Mouse (Mus musculus): ENCODE measurements around the gene Krt12. TPM values are rescaled to one million over a fixed set of nuclear protein-coding genes. Genes with fewer than 3 reads are reported as not detected.

Gene Krt12
- polyA plus RNA-seq (2016; fragmentation: Nextera tagmentation; extraction: Ambion mirVana), result not detected in 2 replicates

DNA sequence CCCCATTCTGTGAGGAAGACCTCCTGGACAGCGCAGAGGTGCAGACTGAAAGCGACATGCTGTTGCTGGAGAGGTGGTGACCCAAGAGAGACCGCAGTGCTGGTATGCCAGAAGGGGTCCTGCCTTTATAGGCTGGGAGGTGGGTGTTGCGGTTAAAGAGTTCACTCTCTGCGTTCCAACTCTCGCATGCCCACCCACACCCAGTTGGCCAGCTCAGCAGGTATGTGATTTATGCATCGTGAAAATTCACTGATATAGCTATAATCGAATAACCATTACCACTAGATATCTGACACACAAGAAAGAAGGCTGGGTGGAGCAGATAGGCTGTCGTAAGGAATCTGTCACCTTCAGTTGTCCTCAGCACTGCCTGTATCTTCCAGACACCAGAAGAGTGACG is at the start of gene Krt12:
TSS of gene Krt12 (minus strand) at position 101 of the 400 bp plus-strand sequence.
- Histone ChIP-seq H3K9ac (replicated peaks) (no peak within 1 kb of the TSS), H3K9me3 (no peaks in the 10 kb centered on the region), H3K36me3 (no peaks in the 10 kb centered on the region), H3K4me1 (no peaks in the 10 kb centered on the region), H3K4me2 (replicated peaks) (no peak within 1 kb of the TSS), H3K27ac (replicated peaks) (no peak within 1 kb of the TSS), H3K27me3 (peaks cover 9% of the 10 kb centered on the region; the same call in 1 of the 2 replicates), H3K4me3 (no peak within 1 kb of the TSS)
- no peak for ATAC-seq (ENCODE audit: low FRiP score, low read depth)
- WGBS, result 91% methylated on average over 10 of the region's 10 CpGs

DNA sequence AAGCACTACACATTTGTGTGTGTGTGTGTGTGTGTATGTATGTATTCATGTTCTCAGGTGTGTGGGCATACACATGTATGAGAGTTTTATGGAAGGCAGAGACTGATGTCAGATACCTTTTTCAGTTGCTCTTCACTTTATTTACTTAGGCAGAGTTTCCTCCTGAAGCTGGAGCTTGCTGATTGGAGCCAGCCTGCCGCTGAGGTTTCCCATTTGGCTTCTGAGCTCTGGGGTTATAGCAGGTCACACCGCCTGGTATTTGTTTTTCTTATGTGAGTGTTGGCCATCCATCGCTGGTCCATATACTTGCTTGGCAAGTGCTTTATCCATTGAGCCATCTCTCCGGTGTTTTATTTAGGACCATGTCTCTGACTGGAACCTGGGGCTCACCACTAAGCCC is 47.2 kb upstream of the Krt12 start:
- WGBS, result 90% methylated on average over 4 of the region's 4 CpGs
- no peak overlapping the region for H3K9ac ChIP-seq (replicated peaks)
- no peak for ATAC-seq (ENCODE audit: low FRiP score, low read depth)
- H3K9me3 ChIP-seq, result no peaks in the 10 kb centered on the region
- H3K36me3 ChIP-seq, result no peaks in the 10 kb centered on the region
- 0 out of 2 replicates have a peak, but pooled peaks cover 2% of the 10 kb centered on the region for H3K27me3 ChIP-seq
- H3K4me1 ChIP-seq, result no peaks in the 10 kb centered on the region
- no peak overlapping the region for H3K4me2 ChIP-seq (replicated peaks)
- H3K27ac ChIP-seq (replicated peaks), result no peak overlapping the region
- no peak overlapping the region for H3K4me3 ChIP-seq

DNA sequence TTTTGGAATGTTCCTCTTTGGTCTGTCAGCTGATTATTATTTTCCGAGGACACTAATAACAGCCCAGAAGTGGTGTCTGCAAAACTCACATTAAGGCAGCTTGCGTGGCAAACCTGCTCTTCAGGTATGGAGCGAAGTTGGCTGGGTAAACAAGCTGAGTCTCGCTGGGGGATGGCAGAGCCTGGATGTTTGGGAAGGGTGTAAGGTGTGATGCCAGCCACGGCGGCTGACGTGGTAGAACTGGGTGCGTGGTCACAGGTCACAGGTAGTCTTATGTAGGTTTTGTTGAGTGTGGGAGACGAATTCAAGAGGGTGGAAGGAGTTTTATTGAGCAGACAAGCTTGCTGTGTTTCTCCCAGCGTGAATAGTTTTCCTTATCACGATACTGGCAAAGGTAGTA is 46.5 kb upstream of the Krt12 start:
- H3K27me3 ChIP-seq, result peaks cover 9% of the 10 kb centered on the region; the same call in 1 of the 2 replicates
- no peak for ATAC-seq (ENCODE audit: low FRiP score, low read depth)
- no peak overlapping the region for H3K9ac ChIP-seq (replicated peaks)
- no peaks in the 10 kb centered on the region for H3K36me3 ChIP-seq
- H3K4me3 ChIP-seq, result no peak overlapping the region
- H3K4me1 ChIP-seq, result no peaks in the 10 kb centered on the region
- H3K27ac ChIP-seq (replicated peaks), result no peak overlapping the region
- H3K4me2 ChIP-seq (replicated peaks), result no peak overlapping the region
- 89% methylated on average over 11 of the region's 11 CpGs for WGBS
- H3K9me3 ChIP-seq, result no peaks in the 10 kb centered on the region

DNA sequence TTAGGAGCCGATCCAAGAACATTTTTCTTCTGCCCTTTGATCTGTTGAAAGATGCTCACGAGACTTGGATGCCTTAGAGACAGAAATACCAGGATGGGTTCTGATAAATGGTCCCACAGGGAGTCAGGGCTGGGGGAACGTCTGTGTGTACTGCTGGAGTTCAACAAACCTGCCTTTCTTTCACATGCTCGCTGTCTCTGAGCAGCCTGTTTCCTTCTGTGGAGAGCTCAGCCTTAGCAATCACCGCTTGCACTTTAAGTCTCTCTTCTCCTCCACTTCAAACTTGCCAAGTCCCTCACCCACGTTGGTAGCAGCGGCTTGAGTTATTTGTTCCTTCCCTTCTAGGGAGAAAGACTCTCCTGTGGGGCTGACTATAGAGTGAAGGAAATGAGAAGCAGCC is 44.3 kb upstream of the Krt12 start:
- no peaks in the 10 kb centered on the region for H3K4me1 ChIP-seq
- ATAC-seq (ENCODE audit: low FRiP score, low read depth), result no peak
- no peak overlapping the region for H3K4me3 ChIP-seq
- 59% methylated on average over 7 of the region's 7 CpGs for WGBS
- peaks cover 9% of the 10 kb centered on the region; the same call in 1 of the 2 replicates for H3K27me3 ChIP-seq
- no peaks in the 10 kb centered on the region for H3K36me3 ChIP-seq
- no peaks in the 10 kb centered on the region for H3K9me3 ChIP-seq
- no peak overlapping the region for H3K27ac ChIP-seq (replicated peaks)
- no peak overlapping the region for H3K9ac ChIP-seq (replicated peaks)
- no peak overlapping the region for H3K4me2 ChIP-seq (replicated peaks)

DNA sequence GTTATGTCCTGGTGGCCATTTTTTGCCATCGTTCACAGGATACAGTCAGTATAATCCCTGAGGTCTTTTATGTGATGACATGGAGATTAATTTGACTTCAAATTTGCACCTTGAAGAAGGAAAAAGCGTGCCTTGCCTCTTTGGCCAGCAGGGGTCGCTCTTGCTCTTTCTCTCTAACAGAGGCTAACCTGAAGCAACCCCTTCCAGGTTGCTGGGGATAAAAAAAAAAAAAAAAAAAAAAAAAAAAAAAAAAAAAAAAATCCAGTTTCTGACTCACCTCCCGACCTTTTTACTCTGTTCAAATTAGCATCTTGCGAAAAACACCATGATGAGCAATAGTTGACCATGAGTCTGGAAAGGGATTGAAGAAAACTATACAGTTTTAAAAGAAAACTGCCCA is 42.8 kb upstream of the Krt12 start:
- Histone ChIP-seq H3K4me3 (no peak overlapping the region), H3K36me3 (no peaks in the 10 kb centered on the region), H3K9me3 (no peaks in the 10 kb centered on the region), H3K4me2 (replicated peaks) (no peak overlapping the region), H3K4me1 (no peaks in the 10 kb centered on the region), H3K27me3 (peaks cover 9% of the 10 kb centered on the region; the same call in 1 of the 2 replicates), H3K9ac (replicated peaks) (no peak overlapping the region), H3K27ac (replicated peaks) (no peak overlapping the region)
- WGBS, result 9% methylated on average over 5 of the region's 5 CpGs
- ATAC-seq (ENCODE audit: low FRiP score, low read depth), result no peak

DNA sequence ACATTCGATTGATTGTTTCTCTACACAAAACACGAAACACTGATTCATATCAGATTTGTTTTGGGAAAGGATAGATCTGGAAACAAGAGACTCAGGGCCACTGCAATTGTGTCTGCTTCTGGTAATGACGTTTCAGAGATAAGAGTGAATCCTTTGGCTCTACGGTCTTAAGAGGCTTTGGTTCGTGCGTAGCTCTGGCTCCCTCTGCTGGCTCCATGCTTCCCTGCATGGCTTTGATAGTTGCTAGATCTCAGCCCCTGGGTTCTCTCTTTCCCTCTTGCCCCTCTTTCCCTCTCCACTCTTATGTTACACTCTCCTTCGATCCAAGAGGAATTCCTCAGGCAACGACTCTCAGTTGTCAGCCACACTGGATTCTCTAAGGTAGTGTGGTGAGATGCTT is 41.1 kb upstream of the Krt12 start:
- H3K4me1 ChIP-seq, result no peaks in the 10 kb centered on the region
- no peak overlapping the region for H3K4me3 ChIP-seq
- WGBS, result 17% methylated on average over 8 of the region's 8 CpGs
- no peaks in the 10 kb centered on the region for H3K9me3 ChIP-seq
- ATAC-seq (ENCODE audit: low FRiP score, low read depth), result no peak
- no peaks in the 10 kb centered on the region for H3K36me3 ChIP-seq
- H3K9ac ChIP-seq (replicated peaks), result no peak overlapping the region
- peaks cover 9% of the 10 kb centered on the region; the same call in 1 of the 2 replicates for H3K27me3 ChIP-seq
- no peak overlapping the region for H3K4me2 ChIP-seq (replicated peaks)
- H3K27ac ChIP-seq (replicated peaks), result no peak overlapping the region

DNA sequence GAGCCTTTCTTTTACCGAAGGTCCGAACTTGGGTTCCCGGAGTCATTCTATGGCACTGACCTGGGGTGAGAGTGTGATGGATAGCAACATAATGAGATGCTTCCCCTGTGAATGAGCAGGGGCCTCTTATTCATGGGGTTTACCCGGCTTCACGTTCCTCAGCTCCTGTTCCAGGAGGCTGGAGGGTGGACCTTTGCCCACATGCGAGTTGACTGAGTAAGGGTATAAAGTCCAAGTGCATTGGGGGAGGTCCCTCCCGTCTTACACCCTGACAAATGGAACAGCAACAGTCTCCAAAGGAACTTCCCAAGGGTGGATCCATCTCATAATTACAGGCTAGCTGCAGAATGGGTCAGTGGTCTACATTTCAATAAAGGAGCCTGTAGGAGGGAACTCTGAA is 39.7 kb upstream of the Krt12 start:
- Histone ChIP-seq H3K4me1 (no peaks in the 10 kb centered on the region), H3K36me3 (no peaks in the 10 kb centered on the region), H3K4me2 (replicated peaks) (no peak overlapping the region), H3K27me3 (peaks cover 9% of the 10 kb centered on the region; the same call in 1 of the 2 replicates), H3K27ac (replicated peaks) (no peak overlapping the region), H3K9ac (replicated peaks) (no peak overlapping the region), H3K4me3 (no peak overlapping the region), H3K9me3 (no peaks in the 10 kb centered on the region)
- WGBS, result 73% methylated on average over 7 of the region's 7 CpGs
- ATAC-seq (ENCODE audit: low FRiP score, low read depth), result no peak

DNA sequence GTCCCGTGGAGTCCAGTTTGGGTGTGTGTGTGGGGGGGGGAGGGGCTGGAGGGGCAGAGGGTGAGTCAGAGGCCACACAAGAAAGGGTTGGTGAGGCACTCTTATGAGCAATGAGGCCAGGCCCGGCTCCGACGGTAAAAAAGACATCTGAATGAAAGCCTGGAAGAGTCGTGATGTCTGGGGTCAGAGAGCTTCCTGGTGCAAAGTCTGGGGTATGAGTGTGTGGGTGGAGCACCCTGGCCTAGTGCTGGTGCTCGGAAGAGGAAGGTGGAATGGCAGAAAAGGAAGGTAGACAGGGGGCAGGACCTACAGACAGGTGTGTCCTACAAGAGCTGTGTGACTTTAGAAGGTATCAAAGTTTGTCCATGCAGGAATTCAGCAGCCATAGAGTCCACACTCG is 36.8 kb upstream of the Krt12 start:
- no peak overlapping the region for H3K27ac ChIP-seq (replicated peaks)
- no peak for ATAC-seq (ENCODE audit: low FRiP score, low read depth)
- WGBS, result 68% methylated on average over 7 of the region's 7 CpGs
- H3K4me1 ChIP-seq, result no peaks in the 10 kb centered on the region
- no peaks in the 10 kb centered on the region for H3K36me3 ChIP-seq
- peaks cover 3% of the 10 kb centered on the region; the same call in 1 of the 2 replicates for H3K27me3 ChIP-seq
- H3K4me2 ChIP-seq (replicated peaks), result no peak overlapping the region
- H3K4me3 ChIP-seq, result no peak overlapping the region
- no peaks in the 10 kb centered on the region for H3K9me3 ChIP-seq
- no peak overlapping the region for H3K9ac ChIP-seq (replicated peaks)

DNA sequence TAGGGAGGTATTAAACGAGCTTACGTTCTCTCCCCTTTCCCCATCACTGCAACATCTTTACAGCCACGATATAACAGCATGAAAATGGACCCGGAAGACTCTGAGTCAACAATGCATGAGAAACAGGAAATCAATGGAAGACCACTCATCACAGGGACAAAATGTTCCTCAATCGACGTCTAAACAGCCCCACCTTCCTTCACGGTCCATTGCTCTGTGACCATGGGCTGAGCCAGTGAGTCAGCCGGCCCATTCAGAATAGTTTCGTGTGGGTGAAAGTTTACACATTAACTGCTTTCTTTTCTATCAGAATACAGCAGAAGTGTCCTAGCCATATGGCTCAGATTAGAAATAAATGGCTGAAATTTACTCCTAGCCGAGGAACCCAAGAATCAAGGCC is 32.7 kb upstream of the Krt12 start:
- Histone ChIP-seq H3K9me3 (no peaks in the 10 kb centered on the region), H3K36me3 (no peaks in the 10 kb centered on the region), H3K4me3 (no peak overlapping the region), H3K4me1 (no peaks in the 10 kb centered on the region), H3K9ac (replicated peaks) (no peak overlapping the region), H3K4me2 (replicated peaks) (no peak overlapping the region), H3K27ac (replicated peaks) (no peak overlapping the region), H3K27me3 (no peaks in the 10 kb centered on the region)
- 72% methylated on average over 10 of the region's 10 CpGs for WGBS
- no peak for ATAC-seq (ENCODE audit: low FRiP score, low read depth)

DNA sequence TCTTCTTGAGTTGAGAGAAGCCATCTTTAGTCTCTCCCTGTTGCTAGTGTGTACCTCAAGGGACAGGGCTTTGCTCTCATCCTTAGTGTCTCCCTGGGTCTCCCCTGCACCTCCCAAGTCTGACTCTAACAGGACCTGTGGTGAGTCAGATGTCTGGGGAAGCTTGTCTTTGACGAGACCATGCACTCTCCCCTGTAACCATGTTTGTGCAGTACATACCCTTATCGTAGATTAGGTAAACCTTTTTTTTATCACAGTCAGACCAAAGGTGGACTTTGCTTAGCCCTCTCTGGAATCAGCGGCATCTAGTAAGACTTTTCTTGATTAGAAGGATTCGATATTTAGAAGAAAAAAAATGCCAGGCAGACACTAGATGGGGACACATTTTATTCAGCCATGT is 32.0 kb upstream of the Krt12 start:
- Histone ChIP-seq H3K4me3 (no peak overlapping the region), H3K27ac (replicated peaks) (no peak overlapping the region), H3K9me3 (no peaks in the 10 kb centered on the region), H3K9ac (replicated peaks) (no peak overlapping the region), H3K4me2 (replicated peaks) (no peak overlapping the region), H3K36me3 (no peaks in the 10 kb centered on the region), H3K27me3 (no peaks in the 10 kb centered on the region), H3K4me1 (no peaks in the 10 kb centered on the region)
- ATAC-seq (ENCODE audit: low FRiP score, low read depth), result no peak
- 87% methylated on average over 4 of the region's 4 CpGs for WGBS

DNA sequence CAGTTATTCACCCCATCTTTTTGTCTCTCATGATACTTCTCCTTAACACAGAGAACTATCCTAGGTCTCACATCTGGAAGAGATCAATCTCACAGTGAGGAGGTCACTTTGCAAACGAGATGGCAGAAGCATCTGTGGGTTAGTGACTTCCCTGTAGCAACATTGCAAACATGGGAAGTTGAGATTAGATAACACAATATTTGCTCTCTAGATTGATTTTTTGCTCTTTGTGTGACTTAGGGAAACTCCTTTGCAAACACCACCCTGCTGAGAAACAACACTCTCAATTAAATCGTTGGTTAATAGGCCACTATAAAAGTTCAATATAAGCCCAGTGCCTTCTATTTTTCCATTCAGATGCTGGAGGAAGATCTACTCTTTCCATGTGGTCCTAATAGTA is 26.7 kb upstream of the Krt12 start:
- no peaks in the 10 kb centered on the region for H3K36me3 ChIP-seq
- no peaks in the 10 kb centered on the region for H3K9me3 ChIP-seq
- ATAC-seq (ENCODE audit: low FRiP score, low read depth), result no peak
- no peak overlapping the region for H3K27ac ChIP-seq (replicated peaks)
- H3K4me3 ChIP-seq, result no peak overlapping the region
- no peaks in the 10 kb centered on the region for H3K27me3 ChIP-seq
- no peak overlapping the region for H3K9ac ChIP-seq (replicated peaks)
- WGBS, result 64% methylated on average over 2 of the region's 2 CpGs
- no peak overlapping the region for H3K4me2 ChIP-seq (replicated peaks)
- H3K4me1 ChIP-seq, result no peaks in the 10 kb centered on the region

DNA sequence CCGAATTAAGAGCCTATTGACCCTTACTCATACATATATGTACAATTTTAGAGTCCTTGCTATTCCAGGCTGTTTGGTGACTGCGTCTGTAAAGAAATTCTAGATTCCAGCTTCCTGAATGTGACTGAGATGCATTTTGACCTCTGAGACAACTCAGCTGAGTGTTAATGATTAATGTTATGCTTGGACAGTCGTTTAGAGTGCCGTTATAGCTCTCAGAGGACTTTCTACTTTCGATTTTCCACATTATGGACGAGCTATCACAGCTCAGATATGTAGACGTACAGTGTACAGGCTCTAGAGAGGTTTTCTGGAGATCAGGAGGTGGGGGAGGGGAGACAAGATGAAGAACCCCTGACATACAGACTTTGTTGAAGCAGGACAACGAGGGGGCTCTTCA is 19.2 kb upstream of the Krt12 start:
- WGBS, result 73% methylated on average over 8 of the region's 8 CpGs
- no peak overlapping the region for H3K9ac ChIP-seq (replicated peaks)
- no peak for ATAC-seq (ENCODE audit: low FRiP score, low read depth)
- no peaks in the 10 kb centered on the region for H3K27me3 ChIP-seq
- H3K4me3 ChIP-seq, result no peak overlapping the region
- H3K9me3 ChIP-seq, result no peaks in the 10 kb centered on the region
- H3K36me3 ChIP-seq, result no peaks in the 10 kb centered on the region
- H3K4me1 ChIP-seq, result no peaks in the 10 kb centered on the region
- no peak overlapping the region for H3K27ac ChIP-seq (replicated peaks)
- no peak overlapping the region for H3K4me2 ChIP-seq (replicated peaks)

DNA sequence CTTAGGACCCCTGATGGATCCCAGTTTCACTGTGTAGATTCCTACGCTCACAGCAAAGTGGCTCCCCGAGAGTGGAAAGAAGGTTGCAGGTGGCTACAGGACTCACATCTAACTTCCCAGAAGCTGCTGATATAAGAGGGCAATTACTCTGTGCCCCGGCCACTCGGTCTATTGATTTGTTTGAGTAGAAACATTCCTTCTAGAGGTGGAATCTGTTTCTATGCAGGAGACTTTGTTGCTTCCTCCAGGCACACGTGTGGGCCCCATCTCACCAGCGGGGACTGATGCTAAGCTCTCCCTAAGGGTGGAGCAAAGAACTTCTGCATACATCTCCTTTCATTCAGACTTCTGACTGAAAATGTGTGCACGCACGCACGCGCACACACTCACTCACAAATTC is 17.4 kb upstream of the Krt12 start:
- H3K9ac ChIP-seq (replicated peaks), result no peak overlapping the region
- WGBS, result 71% methylated on average over 10 of the region's 10 CpGs
- no peak for ATAC-seq (ENCODE audit: low FRiP score, low read depth)

More for the DNA sequence above, 17.4 kb upstream of the Krt12 start:
- H3K27me3 ChIP-seq, result no peaks in the 10 kb centered on the region
- no peaks in the 10 kb centered on the region for H3K4me1 ChIP-seq
- H3K4me2 ChIP-seq (replicated peaks), result no peak overlapping the region
- H3K36me3 ChIP-seq, result no peaks in the 10 kb centered on the region
- no peaks in the 10 kb centered on the region for H3K9me3 ChIP-seq
- H3K27ac ChIP-seq (replicated peaks), result no peak overlapping the region
- no peak overlapping the region for H3K4me3 ChIP-seq

Data from midbrain, embryonic 12.5 days (tissue).